ENCODE assay signal across 10 mouse cellular contexts in the genomic region with DNA sequence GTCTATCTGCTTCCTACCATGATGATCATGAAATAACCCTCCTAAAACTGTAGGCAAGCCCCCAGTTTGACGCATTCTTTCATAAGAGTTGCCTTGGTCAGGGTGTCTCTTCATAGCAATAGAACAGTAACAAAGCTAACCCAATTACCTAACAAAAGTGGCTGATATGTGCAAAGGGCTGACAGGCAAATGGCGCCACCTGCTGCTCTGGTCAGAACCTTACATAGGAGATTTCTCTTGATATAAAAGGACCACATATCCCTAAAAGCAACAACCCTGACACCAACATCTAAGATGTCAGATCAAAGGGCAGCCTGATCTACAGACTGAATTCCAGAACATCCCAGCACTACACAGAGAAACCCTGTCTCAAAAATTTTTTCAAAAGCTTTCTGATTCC. TPM values are rescaled to one million over a fixed set of nuclear protein-coding genes. Genes with fewer than 3 reads are reported as not detected.
DNase-seq lines count a peak whose midpoint lies in the region; TF ChIP-seq lines count a peak whose summit lies in the region.
"Had no signal": no experiment of that assay in that cellular context is flagged by ENCODE, and none has a peak within 500 bp of the region (broad histone marks: within the 10 kb centered on the region; RNA-seq: fewer than 3 reads in every experiment).

No protein-coding gene starts in this region.

- no peaks in the 10 kb centered on the region for H3K4me1 ChIP-seq in ES-E14 (ENCODE audit: control insufficient read depth in 2 of 2, insufficient read depth in 2 of 2, low read length in 2 of 2, poor library complexity in 1 of 2)
- no peaks in the 10 kb centered on the region for H3K4me1 ChIP-seq in lung, adult 2 months (ENCODE audit: control insufficient read depth, insufficient read depth, low read length)
- H3K4me1 ChIP-seq: heart, embryonic 13.5 days; lung, embryonic 15.5 days had no signal

- H3K4me3 ChIP-seq in ES-E14 (ENCODE audit: insufficient read depth in 1 of 2, low read depth in 1 of 2, low read length in 2 of 2, poor library complexity in 1 of 2, severe bottlenecking in 1 of 2): no peak overlapping the region
- H3K4me3 ChIP-seq in lung, adult 2 months (replicated peaks; ENCODE audit: extremely low read depth, low read depth, low read length): no peak overlapping the region
- H3K4me3 ChIP-seq: heart, embryonic 13.5 days; lung, embryonic 15.5 days had no signal

- in situ Hi-C loops in ES-E14 (cut with MboI; ENCODE audit: low sequenced_read_pairs in 2 of 2, unreplicated experiment in 2 of 2): no loop called here

- H3K36me3 ChIP-seq in ES-E14 (ENCODE audit: control insufficient read depth, insufficient read depth, low read length, poor library complexity, severe bottlenecking): no peaks in the 10 kb centered on the region
- H3K36me3 ChIP-seq: heart, embryonic 13.5 days; lung, embryonic 15.5 days had no signal

- H3K9ac ChIP-seq in ES-E14 (ENCODE audit: insufficient read depth, low read depth, low read length, poor library complexity, severe bottlenecking): no peak overlapping the region
- H3K9ac ChIP-seq: heart, embryonic 13.5 days; lung, embryonic 15.5 days had no signal

- WGBS in lung, adult 2 months: 41% methylated on average over 2 of the region's 2 CpGs

- no peak for TF ChIP-seq POLR2A in lung, adult 2 months (IDR thresholded peaks at IDR 0.05; ENCODE audit: borderline replicate concordance, extremely low read depth, low read depth, low read length)

- no peak overlapping the region for H3K27ac ChIP-seq in ES-E14 (ENCODE audit: insufficient read depth, low read depth, low read length, poor library complexity, severe bottlenecking)
- H3K27ac ChIP-seq: heart, embryonic 13.5 days; lung, embryonic 15.5 days had no signal

- TF ChIP-seq CTCF in lung, adult 2 months (IDR thresholded peaks at IDR 0.05; ENCODE audit: insufficient read depth, low read length): peak; percentile 61

- peak; percentile 36 to 40 for DNase-seq in left cerebral cortex, adult 18-20 months (ENCODE audit: low spot score in 2 of 2)
- DNase-seq in left cerebral cortex, adult 11 months (ENCODE audit: low spot score): no peak
- DNase-seq in ES-E14 (ENCODE audit: low read depth, low spot score): peak; percentile 40
- DNase-seq in adrenal gland, postnatal 10 days: peak; percentile 58
- peak; percentile 12 for DNase-seq in embryo, embryonic 9.5 days (ENCODE audit: extremely low spot score)
- DNase-seq in lung, adult 2 months: peak; percentile 10
- DNase-seq in spleen, postnatal 36 days (ENCODE audit: low spot score in 2 of 2): no peak

- no peaks in the 10 kb centered on the region for H3K9me3 ChIP-seq in ES-E14 (ENCODE audit: control insufficient read depth, insufficient read depth, low read depth, low read length)
- H3K9me3 ChIP-seq: heart, embryonic 13.5 days; lung, embryonic 15.5 days had no signal

TF ChIP-seq in ES-E14, 5 proteins besides CTCF, POLR2A, EP300 and RAD21:
- TF ChIP-seq MAFK (IDR thresholded peaks at IDR 0.05; ENCODE audit: insufficient read depth, low read depth, low read length): no peak
- TF ChIP-seq ZC3H11A (IDR thresholded peaks at IDR 0.05; ENCODE audit: borderline replicate concordance, low read depth, low read length): peak; percentile 63; the same call in 1 of the 2 replicates

RNA-seq across cellular contexts. Expression of a gene that starts 11.3 kb away (rescaled TPM):
- total RNA-seq in left cerebral cortex, adult 18-20 months (2021): 1 to 10 TPM; 1.1 to 1.2 TPM
- 3.7 and 7.1 TPM in 2 replicates for total RNA-seq in ES-E14 (2012; rRNA removed)
- under 1 TPM in 1 of 2 experiments, not detected in 1; 0.39 TPM for total RNA-seq in adrenal gland, postnatal 10 days (2021)
- not detected in 2 replicates for polyA plus RNA-seq in lung, adult 2 months (2012; rRNA removed)
- polyA plus RNA-seq: heart, embryonic 13.5 days; stomach, embryonic 16.5 days had no signal

RNA-seq across cellular contexts. Expression of a gene that starts 51.0 kb away (rescaled TPM):
- not detected for total RNA-seq in left cerebral cortex, adult 18-20 months (2021)
- total RNA-seq in ES-E14 (2012; rRNA removed): not detected in 2 replicates
- total RNA-seq in adrenal gland, postnatal 10 days (2021): not detected
- polyA plus RNA-seq in lung, adult 2 months (2012; rRNA removed): not detected in 2 replicates
- polyA plus RNA-seq: heart, embryonic 13.5 days; lung, embryonic 15.5 days; stomach, embryonic 16.5 days had no signal

Comparison
In these comparisons a context has a peak if more than half of its experiments do, and no peak if none do; other contexts are left out.
1. DNase-seq: peak in left cerebral cortex, adult 18-20 months (2 of 2), ES-E14 (single experiment), adrenal gland, postnatal 10 days (single experiment), embryo, embryonic 9.5 days (single experiment) and lung, adult 2 months (single experiment); none in left cerebral cortex, adult 11 months (single experiment) and spleen, postnatal 36 days (0 of 2).